Mouse (Mus musculus) kidney, embryonic 15.5 days (tissue): ENCODE data around the gene Lrtm2. TPM values are rescaled to one million over a fixed set of nuclear protein-coding genes. Genes with fewer than 3 reads are reported as not detected.

Source experiments
- ATAC-seq: fragments of 200-750 bp; cut with Nextera tagmentation; replicated peaks from 2 replicates; pipeline ENCODE4 v1.8.0; 2017; ENCODE audit warnings: moderate TSS enrichment; ENCODE audit not compliant: low FRiP score
- H3K27ac ChIP-seq: fragments of 300-500 bp; sonication (generic); 2 replicates; pipeline ENCODE4 v1.5.1; 2015; ENCODE audit warnings: mild to moderate bottlenecking, inconsistent platforms
- H3K27me3 ChIP-seq: fragments of 300-500 bp; sonication (generic); 2 replicates; pipeline ENCODE4 v1.6.1; 2015; ENCODE audit warnings: inconsistent platforms
- H3K36me3 ChIP-seq: fragments of 300-500 bp; sonication (generic); 2 replicates; pipeline ENCODE4 v1.6.1; 2015; ENCODE audit warnings: inconsistent platforms
- H3K4me1 ChIP-seq: fragments of 300-500 bp; sonication (generic); 2 replicates; pipeline ENCODE4 v1.6.1; 2015; ENCODE audit warnings: inconsistent platforms
- H3K4me2 ChIP-seq: fragments of 300-500 bp; sonication (generic); 2 replicates; pipeline ENCODE4 v1.6.1; 2015; ENCODE audit warnings: moderate library complexity, mild to moderate bottlenecking, inconsistent platforms
- H3K4me3 ChIP-seq: fragments of 300-500 bp; sonication (generic); replicated peaks from 2 replicates; pipeline ENCODE4 v1.5.1; 2015; ENCODE audit warnings: mild to moderate bottlenecking, inconsistent platforms
- H3K9ac ChIP-seq: fragments of 300-500 bp; sonication (generic); 2 replicates; pipeline ENCODE4 v1.6.1; 2015; ENCODE audit warnings: mild to moderate bottlenecking, inconsistent platforms
- H3K9me3 ChIP-seq: fragments of 300-500 bp; sonication (generic); replicated peaks from 2 replicates; pipeline ENCODE4 v1.6.1; 2016; ENCODE audit warnings: inconsistent platforms
- WGBS: fragments of 180-500 bp; shearing (Covaris S2); methylation state at CpG from one replicate; pipeline ENCODE4 v1.1.7; 2015; ENCODE audit warnings: mixed read lengths; 5-methylcytosine and 5-hydroxymethylcytosine counted together
- polyA plus RNA-seq: library from polyadenylated mRNA; unstranded; fragments of >200 nt; fragmentation: Nextera tagmentation; extraction: Ambion mirVana; gene quantifications from 2 replicates; pipeline ENCODE4 v1.2.1, GENCODE M21; 2015

Gene Lrtm2
- polyA plus RNA-seq, 1 experiment from 2014 or later = 0.26 TPM

DNA sequence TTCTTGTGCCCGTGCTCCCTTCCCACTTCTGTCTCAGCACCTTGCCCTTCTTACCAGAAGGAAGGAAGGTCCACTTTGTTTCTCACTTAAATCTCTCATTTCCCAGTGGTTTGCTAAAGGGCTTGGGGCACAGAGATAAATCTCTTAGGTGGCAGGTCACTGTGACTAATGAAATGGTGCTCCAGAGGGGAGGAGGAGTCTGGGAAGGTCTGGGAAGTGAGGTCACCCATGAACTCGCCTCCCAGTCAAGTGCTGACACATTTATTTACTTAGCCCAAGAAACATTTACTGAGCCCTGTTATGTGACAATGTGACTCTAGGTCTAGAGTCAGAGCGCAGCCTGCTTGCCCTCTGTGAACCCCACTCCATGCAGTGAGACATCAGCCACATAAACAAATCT is 2.6 kb upstream of the Lrtm2 start:
- Histone ChIP-seq H3K27me3 (peaks cover 54% of the 10 kb centered on the region), H3K4me2 (peak overlapping the region; percentile 19; the same call in 1 of the 2 replicates), H3K9ac (no peak overlapping the region), H3K36me3 (no peaks in the 10 kb centered on the region), H3K27ac (no peak overlapping the region), H3K9me3 (no peaks in the 10 kb centered on the region), H3K4me3 (no peak overlapping the region), H3K4me1 (peaks cover 57% of the 10 kb centered on the region)
- ATAC-seq = peak; percentile 67
- WGBS = 0% methylated on average over 3 of the region's 3 CpGs

DNA sequence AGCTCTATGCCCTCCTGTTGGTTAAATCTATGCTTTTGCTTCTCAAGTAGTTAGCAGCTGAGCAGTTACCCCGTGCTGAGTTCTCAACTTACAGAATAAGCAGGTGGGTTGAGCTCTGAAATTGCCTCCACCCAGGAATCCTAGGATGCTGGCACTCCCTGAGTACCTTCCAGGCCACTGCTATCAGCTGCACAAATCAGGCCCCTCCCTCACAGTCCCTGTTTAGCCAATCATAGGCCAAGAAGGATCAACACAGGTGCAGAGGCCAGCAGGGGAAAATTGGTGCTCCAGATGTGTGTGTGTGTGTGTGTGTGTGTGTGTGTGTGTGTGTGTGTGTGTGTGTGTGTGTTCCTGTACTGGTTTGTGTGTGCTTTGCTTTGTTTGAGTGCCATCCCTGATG is 1.5 kb upstream of the Lrtm2 start:
- no peaks in the 10 kb centered on the region for H3K9me3 ChIP-seq
- 8% methylated on average over 1 of the region's 1 CpGs for WGBS
- H3K27me3 ChIP-seq = peaks cover 58% of the 10 kb centered on the region
- H3K36me3 ChIP-seq = no peaks in the 10 kb centered on the region
- H3K4me2 ChIP-seq = no peak overlapping the region
- peaks cover 62% of the 10 kb centered on the region for H3K4me1 ChIP-seq
- no peak overlapping the region for H3K9ac ChIP-seq
- ATAC-seq = no peak
- H3K27ac ChIP-seq = no peak overlapping the region
- no peak overlapping the region for H3K4me3 ChIP-seq

DNA sequence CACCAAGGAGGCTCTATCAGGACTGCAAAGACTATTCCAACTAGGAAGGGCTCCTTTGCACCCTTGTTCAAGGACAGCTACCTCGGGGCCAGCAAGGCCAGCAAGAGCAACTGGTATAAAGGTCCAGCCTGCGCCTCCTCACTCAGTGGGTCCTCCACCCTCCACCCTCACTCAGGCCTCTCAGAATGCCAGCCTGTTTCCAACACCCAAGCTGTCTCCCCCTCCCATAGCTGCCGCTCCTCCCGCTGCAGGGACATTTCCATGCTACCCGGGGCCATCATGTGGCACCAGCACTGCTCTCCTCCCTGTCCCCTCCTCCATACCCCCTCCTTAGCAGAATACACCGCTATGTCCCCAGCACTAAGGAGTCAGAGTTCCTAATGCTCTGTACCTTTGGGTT is 630 bp downstream of the Lrtm2 start:
- Histone ChIP-seq H3K27me3 (peaks cover 61% of the 10 kb centered on the region), H3K4me3 (peak overlapping the region; percentile 41), H3K4me2 (peak overlapping the region; percentile 64), H3K4me1 (peaks cover 62% of the 10 kb centered on the region), H3K9ac (no peak overlapping the region), H3K9me3 (no peaks in the 10 kb centered on the region), H3K27ac (no peak overlapping the region), H3K36me3 (no peaks in the 10 kb centered on the region)
- 17% methylated on average over 6 of the region's 6 CpGs for WGBS
- ATAC-seq = no peak

DNA sequence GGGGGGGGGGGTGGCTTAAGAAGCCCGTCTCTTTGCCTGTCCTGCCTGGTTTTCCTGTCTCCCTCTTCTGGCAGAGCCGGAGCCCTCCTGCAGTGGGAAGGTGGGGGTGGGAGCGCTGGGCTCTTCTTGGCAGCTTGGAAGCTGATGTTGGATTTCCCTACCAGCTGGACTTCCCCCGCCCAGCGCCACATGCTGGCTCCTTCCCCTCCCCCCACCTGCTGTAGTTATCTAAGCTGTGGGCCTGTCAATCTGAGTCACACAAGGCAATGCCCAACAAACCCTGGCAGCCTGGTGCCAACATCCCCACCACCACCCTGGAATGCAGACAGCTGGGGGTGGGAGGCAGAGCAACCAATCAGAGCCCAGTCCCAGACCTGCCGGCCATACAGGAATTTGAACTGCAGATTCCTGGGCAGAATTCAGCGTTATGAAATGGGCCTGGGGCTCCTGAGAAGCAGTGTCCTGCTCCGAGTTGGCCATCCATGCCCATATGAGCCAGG is 1.3 kb downstream of the Lrtm2 start:
- Histone ChIP-seq H3K27ac (no peak overlapping the region), H3K4me1 (peaks cover 62% of the 10 kb centered on the region), H3K9me3 (no peaks in the 10 kb centered on the region), H3K4me3 (no peak overlapping the region), H3K9ac (no peak overlapping the region), H3K36me3 (no peaks in the 10 kb centered on the region), H3K4me2 (peak overlapping the region; percentile 18; the same call in 1 of the 2 replicates), H3K27me3 (peaks cover 59% of the 10 kb centered on the region)
- no peak for ATAC-seq
- 2% methylated on average over 8 of the region's 8 CpGs for WGBS

DNA sequence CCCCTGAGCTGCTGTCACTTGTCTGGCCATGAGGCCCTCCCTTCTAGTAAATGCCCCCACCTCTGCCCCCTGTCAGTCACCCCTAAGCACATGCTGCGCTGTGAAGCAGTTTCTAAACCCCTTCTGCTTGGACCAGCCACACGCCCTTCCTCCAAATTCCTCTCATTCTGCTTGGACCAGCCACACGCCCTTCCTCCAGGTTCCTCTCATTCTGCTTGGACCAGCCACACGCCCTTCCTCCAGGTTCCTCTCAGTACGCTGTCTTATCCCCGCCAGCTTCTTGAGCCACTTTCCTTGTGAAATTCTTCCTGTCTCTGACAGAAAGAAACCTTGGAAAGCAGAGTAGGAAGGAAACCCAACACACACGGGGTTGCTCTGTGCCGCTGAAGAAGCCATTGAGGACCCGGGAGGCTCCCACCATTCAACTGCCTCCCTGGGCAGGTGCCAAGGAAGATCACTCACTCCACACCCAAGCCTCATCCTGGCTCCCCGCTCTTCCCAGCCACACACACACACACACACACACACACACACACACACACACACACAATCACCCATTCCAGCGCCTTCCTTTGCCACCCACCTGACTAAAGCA is 1.9 kb downstream of the Lrtm2 start:
- 6% methylated on average over 11 of the region's 11 CpGs for WGBS
- Histone ChIP-seq H3K4me2 (no peak overlapping the region), H3K27me3 (peaks cover 59% of the 10 kb centered on the region)

DNA sequence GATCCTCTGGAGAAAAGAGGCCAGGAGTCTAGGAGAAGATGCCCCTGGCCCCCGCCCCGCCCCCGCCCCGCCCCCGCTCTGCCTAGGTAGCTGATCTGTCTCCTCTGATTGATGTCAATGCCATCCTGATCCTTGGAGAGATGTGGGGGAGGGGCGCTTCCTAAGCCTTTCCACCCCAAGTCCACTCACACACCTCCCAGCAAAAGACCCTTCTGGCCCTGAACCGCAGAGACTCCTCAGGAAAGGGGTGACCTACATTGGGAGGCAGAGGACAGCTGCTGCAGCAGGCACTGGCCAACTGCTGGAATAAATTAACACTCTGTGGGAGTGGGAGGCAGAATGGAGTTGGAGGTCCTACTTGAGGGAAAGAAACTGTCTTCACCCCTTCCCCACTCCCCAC is 4.0 kb downstream of the Lrtm2 start:
- peaks cover 56% of the 10 kb centered on the region for H3K27me3 ChIP-seq
- H3K9ac ChIP-seq = no peak overlapping the region
- no peaks in the 10 kb centered on the region for H3K9me3 ChIP-seq
- H3K4me3 ChIP-seq = no peak overlapping the region
- no peaks in the 10 kb centered on the region for H3K36me3 ChIP-seq
- no peak overlapping the region for H3K27ac ChIP-seq
- ATAC-seq = no peak
- WGBS = 28% methylated on average over 7 of the region's 7 CpGs
- H3K4me1 ChIP-seq = peaks cover 37% of the 10 kb centered on the region
- H3K4me2 ChIP-seq = no peak overlapping the region

More for the DNA sequence above, 1.9 kb downstream of the Lrtm2 start:
- H3K9ac ChIP-seq = no peak overlapping the region
- H3K36me3 ChIP-seq = no peaks in the 10 kb centered on the region
- ATAC-seq = no peak
- no peak overlapping the region for H3K4me3 ChIP-seq
- peaks cover 58% of the 10 kb centered on the region for H3K4me1 ChIP-seq
- H3K27ac ChIP-seq = no peak overlapping the region
- no peaks in the 10 kb centered on the region for H3K9me3 ChIP-seq

DNA sequence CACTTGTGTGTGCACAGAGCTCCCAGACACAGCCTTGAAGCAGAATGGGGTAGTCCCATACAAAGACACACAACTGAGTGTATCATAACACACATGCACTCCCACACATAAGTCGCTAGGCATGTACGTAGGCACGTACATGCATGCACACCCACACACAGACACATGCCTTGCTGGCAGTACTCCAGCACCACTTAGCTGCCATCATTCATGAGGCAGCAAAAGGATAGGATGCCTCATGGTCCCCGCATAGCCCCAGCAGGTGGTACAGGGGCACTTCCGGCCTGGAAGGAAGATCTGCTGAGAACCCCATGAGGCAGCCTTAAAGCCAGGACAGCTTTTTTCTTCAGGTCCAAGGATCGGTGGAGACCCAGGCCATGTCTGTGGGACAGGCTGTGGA is 4.6 kb downstream of the Lrtm2 start:
- no peak for ATAC-seq
- H3K4me3 ChIP-seq = no peak overlapping the region
- peaks cover 50% of the 10 kb centered on the region for H3K27me3 ChIP-seq
- 66% methylated on average over 6 of the region's 6 CpGs for WGBS
- no peaks in the 10 kb centered on the region for H3K9me3 ChIP-seq
- H3K27ac ChIP-seq = no peak overlapping the region
- H3K9ac ChIP-seq = no peak overlapping the region
- H3K4me1 ChIP-seq = peaks cover 33% of the 10 kb centered on the region
- H3K4me2 ChIP-seq = no peak overlapping the region
- no peaks in the 10 kb centered on the region for H3K36me3 ChIP-seq

DNA sequence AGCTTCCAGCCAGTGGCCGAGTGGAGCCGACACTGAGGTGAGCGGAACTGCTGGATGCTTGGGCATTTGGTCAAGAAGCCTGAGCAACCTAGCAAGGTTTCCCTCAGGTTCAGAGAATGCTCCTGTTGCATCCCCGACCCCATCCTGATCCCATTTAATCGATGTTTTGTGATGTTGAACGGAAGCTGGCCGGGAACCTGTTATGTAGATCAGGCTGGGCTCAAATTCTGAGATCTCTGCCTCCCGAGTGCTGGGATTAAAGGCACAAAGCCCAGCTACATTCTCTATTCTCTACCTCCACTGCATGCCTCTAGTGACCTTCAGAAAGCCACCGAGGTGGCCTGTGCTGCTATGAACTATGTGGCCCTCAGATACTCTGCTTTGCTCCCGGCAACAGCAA is 5.8 kb downstream of the Lrtm2 start:
- 57% methylated on average over 10 of the region's 10 CpGs for WGBS
- no peak overlapping the region for H3K9ac ChIP-seq
- no peaks in the 10 kb centered on the region for H3K36me3 ChIP-seq

DNA sequence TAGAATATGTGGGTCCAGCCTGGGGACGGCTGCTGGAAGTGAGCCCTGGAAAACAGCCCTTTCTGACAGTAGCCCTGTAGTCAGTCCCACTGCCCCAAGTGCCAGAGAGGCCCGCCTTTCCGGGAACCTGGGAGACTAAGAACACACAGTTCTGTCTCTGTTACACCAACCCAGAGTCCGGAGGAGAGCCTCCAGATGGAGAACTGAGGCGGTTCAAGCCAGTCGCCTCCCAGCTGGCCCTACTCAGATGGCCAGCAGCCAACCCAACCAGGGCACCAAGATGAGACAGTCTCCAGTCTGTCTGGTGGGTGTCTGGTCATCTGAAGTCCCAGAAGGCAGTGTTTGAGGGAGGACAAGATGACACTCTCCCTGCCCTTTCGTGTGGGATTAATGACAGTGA is 8.8 kb downstream of the Lrtm2 start:
- WGBS = 70% methylated on average over 7 of the region's 7 CpGs
- no peak overlapping the region for H3K4me2 ChIP-seq
- no peaks in the 10 kb centered on the region for H3K36me3 ChIP-seq
- no peak for ATAC-seq
- no peak overlapping the region for H3K27ac ChIP-seq
- peaks cover 14% of the 10 kb centered on the region for H3K27me3 ChIP-seq
- H3K9me3 ChIP-seq = no peaks in the 10 kb centered on the region
- no peak overlapping the region for H3K4me3 ChIP-seq
- no peaks in the 10 kb centered on the region for H3K4me1 ChIP-seq
- H3K9ac ChIP-seq = no peak overlapping the region

More for the DNA sequence above, 5.8 kb downstream of the Lrtm2 start:
- Histone ChIP-seq H3K27ac (no peak overlapping the region), H3K4me3 (no peak overlapping the region), H3K4me2 (no peak overlapping the region), H3K9me3 (no peaks in the 10 kb centered on the region), H3K4me1 (peaks cover 21% of the 10 kb centered on the region), H3K27me3 (peaks cover 41% of the 10 kb centered on the region)
- ATAC-seq = no peak

DNA sequence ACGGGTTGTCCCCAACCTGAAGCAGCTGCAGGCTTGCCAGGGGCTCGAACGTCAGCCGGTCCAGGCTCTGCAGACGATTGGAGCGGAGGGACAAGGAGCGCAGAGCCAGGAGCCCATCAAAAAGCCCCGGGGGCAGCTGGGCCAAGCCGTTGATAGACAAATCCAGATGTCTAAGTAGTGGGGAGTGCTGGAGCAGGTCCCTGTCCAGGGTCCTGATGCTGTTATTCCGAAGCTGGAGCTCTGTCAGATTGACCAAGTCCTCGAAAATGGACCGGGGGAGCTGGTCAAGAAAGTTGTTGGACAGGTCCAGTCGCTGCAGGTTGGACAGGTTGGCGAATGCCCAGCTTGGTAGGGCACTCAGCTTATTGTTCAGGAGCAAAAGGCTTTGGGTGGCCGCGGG is 10.1 kb downstream of the Lrtm2 start:
- ATAC-seq = no peak
- H3K27ac ChIP-seq = no peak overlapping the region
- no peak overlapping the region for H3K4me3 ChIP-seq
- no peaks in the 10 kb centered on the region for H3K9me3 ChIP-seq
- no peaks in the 10 kb centered on the region for H3K4me1 ChIP-seq
- WGBS = 28% methylated on average over 16 of the region's 16 CpGs
- no peaks in the 10 kb centered on the region for H3K36me3 ChIP-seq
- peaks cover 6% of the 10 kb centered on the region; the same call in 1 of the 2 replicates for H3K27me3 ChIP-seq
- no peak overlapping the region for H3K9ac ChIP-seq
- H3K4me2 ChIP-seq = no peak overlapping the region

DNA sequence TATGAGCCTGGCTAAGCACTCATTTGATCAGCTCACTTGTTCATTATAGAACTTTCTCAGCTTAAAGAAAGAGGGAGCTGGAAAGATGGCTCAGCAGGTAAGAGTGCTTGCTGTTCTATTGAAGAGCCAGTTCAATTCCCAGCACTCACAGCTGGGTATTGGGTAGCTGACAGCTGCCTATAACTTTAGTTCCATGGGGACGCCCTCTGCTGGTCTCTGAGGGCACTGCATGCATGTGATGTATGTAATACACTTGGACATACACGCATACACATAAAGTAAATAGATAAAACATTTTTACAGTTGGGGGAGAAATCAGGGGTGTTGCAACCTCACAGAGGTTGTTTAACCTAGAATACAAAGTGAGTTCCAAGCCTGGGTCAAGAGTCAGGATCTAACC is 11.2 kb downstream of the Lrtm2 start:
- no peaks in the 10 kb centered on the region for H3K9me3 ChIP-seq
- no peak for ATAC-seq
- 78% methylated on average over 2 of the region's 2 CpGs for WGBS
- H3K4me3 ChIP-seq = no peak overlapping the region
- peaks cover 6% of the 10 kb centered on the region; the same call in 1 of the 2 replicates for H3K27me3 ChIP-seq
- no peaks in the 10 kb centered on the region for H3K4me1 ChIP-seq
- no peak overlapping the region for H3K4me2 ChIP-seq
- H3K27ac ChIP-seq = no peak overlapping the region
- no peak overlapping the region for H3K9ac ChIP-seq
- no peaks in the 10 kb centered on the region for H3K36me3 ChIP-seq

DNA sequence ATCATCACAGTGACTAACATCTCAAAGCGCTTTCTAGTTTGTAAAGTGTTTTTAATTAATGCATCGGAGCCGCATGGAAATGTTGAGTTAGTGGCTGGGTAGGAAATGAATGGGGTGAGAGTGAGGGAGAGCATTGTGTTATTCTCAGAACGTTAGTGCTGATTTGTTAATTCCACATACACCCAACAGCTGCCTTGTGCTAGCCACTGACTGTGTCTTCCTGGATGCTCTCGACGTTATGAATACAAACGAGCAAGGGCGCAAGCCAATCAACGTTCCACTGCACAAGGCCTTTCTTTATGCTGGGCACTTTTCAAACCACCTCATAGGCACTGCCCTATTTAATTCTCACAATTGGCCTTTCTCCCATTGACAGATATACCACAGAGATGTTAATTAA is 11.8 kb downstream of the Lrtm2 start:
- Histone ChIP-seq H3K4me2 (no peak overlapping the region), H3K27me3 (peaks cover 6% of the 10 kb centered on the region; the same call in 1 of the 2 replicates), H3K4me1 (0 out of 2 replicates have a peak, but pooled peaks cover 2% of the 10 kb centered on the region), H3K36me3 (no peaks in the 10 kb centered on the region), H3K27ac (no peak overlapping the region), H3K9me3 (no peaks in the 10 kb centered on the region), H3K4me3 (no peak overlapping the region), H3K9ac (no peak overlapping the region)
- 83% methylated on average over 9 of the region's 9 CpGs for WGBS
- no peak for ATAC-seq
